Mouse (Mus musculus): ENCODE data around the gene Zfp3. TPM values are rescaled to one million over a fixed set of nuclear protein-coding genes. Genes with fewer than 3 reads are reported as not detected.
"Not testable (repeated sequence)": the region's sequence is repeated elsewhere in the genome, so short reads cannot be mapped to it uniquely, and the experiment has no call there.

The Zfp3 gene
- polyA plus RNA-seq, 1 experiment = 1.7 TPM

DNA sequence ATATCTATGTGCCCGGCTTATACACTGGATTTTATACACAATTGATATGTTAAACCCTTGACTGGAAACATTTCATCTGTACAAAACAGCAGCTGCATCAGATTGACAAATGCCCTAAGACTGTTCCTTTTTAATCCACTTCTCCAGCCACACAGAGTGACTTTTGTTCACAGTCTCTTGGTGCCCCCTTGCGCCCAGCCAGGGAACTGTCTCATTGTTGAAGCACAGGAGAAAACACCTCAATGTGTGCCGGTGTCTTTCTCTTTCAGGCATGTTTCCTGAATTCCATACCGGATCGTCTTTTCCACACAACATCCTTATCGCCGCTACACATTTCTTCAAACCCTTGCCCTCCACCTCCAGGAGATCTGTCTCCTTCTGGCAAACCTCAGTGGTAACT is 8.4 kb upstream of the Zfp3 start:
- Histone ChIP-seq H3K4me1 (ENCODE audit: control insufficient read depth, insufficient read depth, low read length) (no peaks in the 10 kb centered on the region), H3K27ac (ENCODE audit: insufficient read depth, low read depth, low read length) (no peak overlapping the region), H3K27me3 (replicated peaks; ENCODE audit: control insufficient read depth, insufficient read depth, low read length) (no peaks in the 10 kb centered on the region), H3K4me3 (ENCODE audit: insufficient read depth, low read depth, low read length) (no peak overlapping the region), H3K36me3 (ENCODE audit: control insufficient read depth, insufficient read depth, low read length) (no peaks in the 10 kb centered on the region)
- TF ChIP-seq CTCF (conservative IDR thresholded peaks at IDR 0.05; ENCODE audit: insufficient read depth, insufficient read length, low read depth, low read length) (peak; percentile 98), POLR2A (IDR thresholded peaks at IDR 0.05; ENCODE audit: low read depth, low read length) (no peak)
- 7% methylated on average over 7 of the region's 7 CpGs for WGBS
- DNase-seq = peak; percentile 83

- WGBS = 67% methylated on average over 3 of the region's 3 CpGs
- DNase-seq; H3K27me3 ChIP-seq (replicated peaks; ENCODE audit: control insufficient read depth, insufficient read depth, low read length): not testable (repeated sequence)
Measured at GRCm38 (mm10) chr11:70760446-70760845, 3.6 kb upstream of the Zfp3 start.

DNA sequence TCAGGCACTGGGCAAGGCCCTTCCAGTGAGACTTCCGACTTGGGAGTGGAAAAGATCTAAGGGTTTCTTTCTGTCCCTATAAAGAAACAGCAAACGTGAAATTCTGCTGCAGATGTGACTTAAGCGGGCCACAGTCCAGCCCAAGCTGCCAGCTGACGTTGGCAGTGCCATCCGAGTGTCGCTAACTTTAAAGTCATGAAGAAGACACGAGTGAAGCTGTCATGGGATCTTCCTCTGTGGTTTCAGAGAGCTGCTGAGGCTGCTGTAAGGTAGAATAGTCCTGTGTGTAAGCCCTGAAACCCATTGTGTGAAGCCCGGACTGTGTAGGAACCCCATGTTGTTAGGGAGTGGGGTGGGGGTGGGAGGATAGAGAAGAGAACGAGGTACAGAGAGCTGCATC is 1.4 kb upstream of the Zfp3 start:
- WGBS = 86% methylated on average over 9 of the region's 9 CpGs
- H3K36me3 ChIP-seq (ENCODE audit: control insufficient read depth, insufficient read depth, low read length) = no peaks in the 10 kb centered on the region
- no peak for DNase-seq
- no peak overlapping the region for H3K27ac ChIP-seq (ENCODE audit: insufficient read depth, low read depth, low read length)
- H3K4me1 ChIP-seq (ENCODE audit: control insufficient read depth, insufficient read depth, low read length) = peaks cover 6% of the 10 kb centered on the region; the same call in 1 of the 2 replicates
- H3K27me3 ChIP-seq (replicated peaks; ENCODE audit: control insufficient read depth, insufficient read depth, low read length) = no peaks in the 10 kb centered on the region
- H3K4me3 ChIP-seq (ENCODE audit: insufficient read depth, low read depth, low read length) = no peak overlapping the region
- TF ChIP-seq POLR2A (IDR thresholded peaks at IDR 0.05; ENCODE audit: low read depth, low read length) (no peak), CTCF (conservative IDR thresholded peaks at IDR 0.05; ENCODE audit: insufficient read depth, insufficient read length, low read depth, low read length) (no peak)

More at GRCm38 (mm10) chr11:70760446-70760845, 3.6 kb upstream of the Zfp3 start:
- not testable (repeated sequence) for H3K4me3 ChIP-seq (ENCODE audit: insufficient read depth, low read depth, low read length); H3K27ac ChIP-seq (ENCODE audit: insufficient read depth, low read depth, low read length); H3K36me3 ChIP-seq (ENCODE audit: control insufficient read depth, insufficient read depth, low read length); H3K4me1 ChIP-seq (ENCODE audit: control insufficient read depth, insufficient read depth, low read length)

- TF ChIP-seq CTCF (conservative IDR thresholded peaks at IDR 0.05; ENCODE audit: insufficient read depth, insufficient read length, low read depth, low read length) = no peak
- no peak for TF ChIP-seq POLR2A (IDR thresholded peaks at IDR 0.05; ENCODE audit: low read depth, low read length)
- Histone ChIP-seq H3K27me3 (replicated peaks; ENCODE audit: control insufficient read depth, insufficient read depth, low read length) (no peaks in the 10 kb centered on the region), H3K36me3 (ENCODE audit: control insufficient read depth, insufficient read depth, low read length) (peaks cover 2% of the 10 kb centered on the region; the same call in 1 of the 2 replicates), H3K4me1 (ENCODE audit: control insufficient read depth, insufficient read depth, low read length) (peaks cover 6% of the 10 kb centered on the region; the same call in 1 of the 2 replicates), H3K4me3 (ENCODE audit: insufficient read depth, low read depth, low read length) (peak overlapping the region; percentile 94), H3K27ac (ENCODE audit: insufficient read depth, low read depth, low read length) (peak overlapping the region; percentile 92)
- DNase-seq = no peak
- WGBS = 14% methylated on average over 3 of the region's 3 CpGs
Measured at GRCm38 (mm10) chr11:70763582-70763935, 450 bp upstream of the Zfp3 start.

DNA sequence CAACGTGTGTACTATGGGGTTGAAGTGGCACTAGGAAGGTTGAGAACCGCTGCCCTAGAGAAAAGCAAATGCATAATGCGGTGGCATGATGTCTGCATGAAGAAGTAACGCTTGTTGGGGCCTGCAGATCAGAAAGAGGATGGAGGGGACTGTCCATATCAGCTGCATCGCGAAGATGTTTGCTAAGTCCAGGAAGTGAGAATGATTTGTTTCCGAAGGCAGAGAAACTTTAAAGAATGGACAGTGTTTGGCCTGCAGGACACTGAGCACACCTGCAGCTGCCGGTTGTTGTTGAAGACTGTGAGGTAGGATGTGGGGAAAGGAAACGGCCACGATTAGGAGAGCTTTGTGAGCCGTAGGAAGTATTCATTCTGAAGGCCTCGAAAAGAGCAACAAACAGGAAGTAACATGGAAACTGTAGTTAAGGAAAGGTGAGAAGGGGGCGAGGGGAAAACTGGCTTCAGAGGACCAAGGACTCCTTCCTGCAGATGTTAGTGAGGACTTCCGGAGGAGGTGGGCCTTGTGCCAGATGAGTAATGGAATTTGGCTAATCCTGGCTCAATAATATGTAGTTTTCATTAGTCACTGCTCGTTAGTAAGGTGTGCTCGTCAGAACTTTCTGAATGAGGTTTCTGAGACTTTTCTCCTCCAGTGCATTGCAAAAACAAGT is 1.9 kb downstream of the Zfp3 start:
- Histone ChIP-seq H3K27ac (ENCODE audit: insufficient read depth, low read depth, low read length) (no peak overlapping the region), H3K36me3 (ENCODE audit: control insufficient read depth, insufficient read depth, low read length) (peaks cover 2% of the 10 kb centered on the region; the same call in 1 of the 2 replicates), H3K4me1 (ENCODE audit: control insufficient read depth, insufficient read depth, low read length) (peaks cover 6% of the 10 kb centered on the region; the same call in 1 of the 2 replicates), H3K27me3 (replicated peaks; ENCODE audit: control insufficient read depth, insufficient read depth, low read length) (no peaks in the 10 kb centered on the region), H3K4me3 (ENCODE audit: insufficient read depth, low read depth, low read length) (no peak overlapping the region)
- TF ChIP-seq CTCF (conservative IDR thresholded peaks at IDR 0.05; ENCODE audit: insufficient read depth, insufficient read length, low read depth, low read length) (no peak), POLR2A (IDR thresholded peaks at IDR 0.05; ENCODE audit: low read depth, low read length) (no peak)
- WGBS = 52% methylated on average over 16 of the region's 16 CpGs
- peak; percentile 50 for DNase-seq

DNA sequence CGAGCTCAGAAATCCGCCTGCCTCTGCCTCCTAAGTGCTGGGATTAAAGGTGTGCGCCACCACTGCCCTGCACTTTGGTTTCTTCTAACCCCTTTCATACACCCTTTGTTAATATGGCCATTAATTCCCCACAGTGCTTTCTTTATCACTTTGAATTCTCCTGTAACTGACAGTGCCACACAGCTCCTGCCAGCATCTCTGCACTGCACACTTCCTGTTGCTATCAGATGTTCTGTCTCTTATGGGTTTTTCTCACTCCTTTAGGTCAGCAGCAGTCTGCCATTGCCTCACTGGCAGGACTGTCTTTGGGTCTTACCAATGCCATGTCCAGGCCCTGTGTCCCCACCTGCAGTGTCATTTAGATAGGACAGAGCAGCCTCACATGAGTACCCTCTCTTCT is 6.8 kb downstream of the Zfp3 start:
- 90% methylated on average over 3 of the region's 3 CpGs for WGBS
- H3K27ac ChIP-seq (ENCODE audit: insufficient read depth, low read depth, low read length) = no peak overlapping the region

DNA sequence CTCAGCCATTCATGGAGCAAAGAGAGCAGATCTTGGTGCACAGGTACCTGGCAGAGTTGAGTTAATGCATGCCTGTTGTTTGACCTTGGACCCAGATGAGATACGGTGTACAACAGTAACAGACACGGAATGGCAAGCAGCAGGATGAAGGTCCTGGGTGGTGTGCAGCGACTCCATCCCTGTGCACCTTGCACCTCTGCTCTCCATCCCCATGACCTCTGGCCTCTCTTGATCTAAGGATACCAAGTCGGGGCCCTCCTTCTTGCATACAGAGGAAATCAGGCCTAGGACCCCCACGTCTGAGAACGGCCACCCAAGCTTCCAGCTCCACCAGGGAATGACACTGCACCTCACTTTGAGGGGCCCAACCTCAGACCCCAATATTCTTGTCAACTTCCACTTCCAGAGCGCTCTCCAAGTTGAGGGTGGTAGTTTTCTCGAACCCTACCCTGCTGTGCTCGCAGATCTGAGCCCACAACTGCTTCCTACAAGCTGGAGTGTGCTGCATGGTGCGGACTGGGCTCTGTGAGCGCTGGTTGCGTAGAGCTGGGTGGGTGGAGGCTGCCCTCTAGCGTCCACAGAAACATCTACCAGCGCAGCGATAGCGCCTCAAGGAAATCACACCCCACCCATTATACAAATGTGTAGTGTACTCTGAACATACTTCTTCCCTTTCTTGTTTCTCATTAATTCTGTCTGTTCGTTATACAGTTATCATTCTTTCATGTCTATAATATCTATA is 13.0 kb downstream of the Zfp3 start:
- WGBS = 24% methylated on average over 17 of the region's 17 CpGs
- Histone ChIP-seq H3K27ac (ENCODE audit: insufficient read depth, low read depth, low read length) (no peak overlapping the region), H3K4me1 (ENCODE audit: control insufficient read depth, insufficient read depth, low read length) (no peaks in the 10 kb centered on the region; the same call in 1 of the 2 replicates), H3K27me3 (replicated peaks; ENCODE audit: control insufficient read depth, insufficient read depth, low read length) (no peaks in the 10 kb centered on the region), H3K36me3 (ENCODE audit: control insufficient read depth, insufficient read depth, low read length) (no peaks in the 10 kb centered on the region), H3K4me3 (ENCODE audit: insufficient read depth, low read depth, low read length) (no peak overlapping the region)
- DNase-seq = peak; percentile 71
- TF ChIP-seq POLR2A (IDR thresholded peaks at IDR 0.05; ENCODE audit: low read depth, low read length) (no peak), CTCF (conservative IDR thresholded peaks at IDR 0.05; ENCODE audit: insufficient read depth, insufficient read length, low read depth, low read length) (peak; percentile 98)

More for the DNA sequence above, 6.8 kb downstream of the Zfp3 start:
- no peak for DNase-seq
- Histone ChIP-seq H3K36me3 (ENCODE audit: control insufficient read depth, insufficient read depth, low read length) (peaks cover 5% of the 10 kb centered on the region; the same call in 1 of the 2 replicates), H3K27me3 (replicated peaks; ENCODE audit: control insufficient read depth, insufficient read depth, low read length) (no peaks in the 10 kb centered on the region), H3K4me1 (ENCODE audit: control insufficient read depth, insufficient read depth, low read length) (no peaks in the 10 kb centered on the region), H3K4me3 (ENCODE audit: insufficient read depth, low read depth, low read length) (no peak overlapping the region)
- no peak for TF ChIP-seq CTCF (conservative IDR thresholded peaks at IDR 0.05; ENCODE audit: insufficient read depth, insufficient read length, low read depth, low read length)
- TF ChIP-seq POLR2A (IDR thresholded peaks at IDR 0.05; ENCODE audit: low read depth, low read length) = no peak
